Mouse (Mus musculus) lung, postnatal 0 days (tissue): Measurements from ENCODE around the gene Eps15l1. TPM values are rescaled to one million over a fixed set of nuclear protein-coding genes. Genes with fewer than 3 reads are reported as not detected.
A peak's percentile ranks its signal among the peaks of the same experiment; 100 is the strongest.

ENCODE experiments used
- ATAC-seq: fragments of 200-750 bp; cut with Nextera tagmentation; 2 replicates; pipeline ENCODE4 v1.8.0; 2017; ENCODE audit warnings: moderate library complexity
- DNase-seq: peaks from one replicate; pipeline ENCODE4 v3.0.0-alpha.2; 2016; ENCODE audit warnings: low spot score
- H3K27ac ChIP-seq: fragments of 300-500 bp; sonication (generic); 2 replicates; pipeline ENCODE4 v1.5.1; 2014; ENCODE audit warnings: antibody characterized with exemption, mild to moderate bottlenecking, low read length, mixed read lengths
- H3K27me3 ChIP-seq: fragments of 300-500 bp; sonication (generic); replicated peaks from 2 replicates; pipeline ENCODE4 v1.6.1; 2014; ENCODE audit warnings: low read length, mixed read lengths; ENCODE audit not compliant: insufficient read depth
- H3K36me3 ChIP-seq: fragments of 300-500 bp; sonication (generic); 2 replicates; pipeline ENCODE4 v1.6.1; 2014; ENCODE audit warnings: low read length, mixed read lengths; ENCODE audit not compliant: insufficient read depth
- H3K4me1 ChIP-seq: fragments of 300-500 bp; sonication (generic); 2 replicates; pipeline ENCODE4 v1.6.1; 2014; ENCODE audit warnings: antibody characterized with exemption, low read depth, low read length, mixed read lengths; ENCODE audit not compliant: insufficient read depth
- H3K4me2 ChIP-seq: fragments of 300-500 bp; sonication (generic); replicated peaks from 2 replicates; pipeline ENCODE4 v1.6.1; 2014; ENCODE audit warnings: low read depth, mild to moderate bottlenecking, low read length, moderate library complexity, mixed read lengths
- H3K4me3 ChIP-seq: fragments of 300-500 bp; sonication (generic); 2 replicates; pipeline ENCODE4 v1.5.1; 2014; ENCODE audit warnings: low read depth, low read length
- H3K9ac ChIP-seq: fragments of 300-500 bp; sonication (generic); replicated peaks from 2 replicates; pipeline ENCODE4 v1.6.1; 2014; ENCODE audit warnings: low read depth, mild to moderate bottlenecking
- H3K9me3 ChIP-seq: fragments of 300-500 bp; sonication (generic); 2 replicates; pipeline ENCODE4 v1.6.1; 2016; ENCODE audit warnings: low read length, mixed read lengths
- CTCF ChIP-seq: IDR thresholded peaks from 2 replicates; pipeline ENCODE4 v1.5.1; 2016; ENCODE audit warnings: antibody characterized with exemption, mild to moderate bottlenecking
- EP300 ChIP-seq: IDR thresholded peaks from 2 replicates; pipeline ENCODE4 v1.6.1; 2016; ENCODE audit warnings: antibody characterized with exemption, mild to moderate bottlenecking, control low read depth
- WGBS: fragments of 180-500 bp; shearing (Covaris S2); extraction: QIAGEN DNeasy Blood & Tissue Kit; methylation state at CpG from one replicate; pipeline ENCODE4 v1.1.7; 2014; 5-methylcytosine and 5-hydroxymethylcytosine counted together
- polyA plus RNA-seq: library from polyadenylated mRNA; unstranded; fragments of >200 nt; fragmentation: Nextera tagmentation; extraction: Ambion mirVana; gene quantifications from 2 replicates; pipeline ENCODE4 v1.2.1, GENCODE M21; 2015

Eps15l1 gene
- polyA plus RNA-seq, 1 experiment from 2014 or later: 25.6 TPM

DNA sequence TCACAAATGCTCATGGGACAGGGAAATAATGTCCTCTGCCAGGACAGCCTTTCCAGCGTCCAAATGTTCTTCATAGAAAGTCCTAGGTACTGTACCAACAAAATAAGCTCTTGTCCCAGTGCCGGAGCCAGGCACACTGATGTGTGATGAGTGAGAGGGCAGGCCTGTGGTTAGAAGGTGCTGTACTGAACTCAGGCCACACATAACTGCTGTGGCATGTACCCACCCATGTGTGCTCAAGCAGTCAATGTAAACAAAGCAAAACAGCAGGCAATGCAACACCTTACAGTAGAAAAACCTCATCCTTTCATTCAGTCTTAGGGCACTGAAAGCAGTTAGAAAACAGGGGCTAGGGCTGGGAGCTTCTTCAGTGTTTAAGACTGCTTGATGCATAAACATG lies 35.5 kb downstream of the Eps15l1 start:
- no peaks in the 10 kb centered on the region for H3K4me1 ChIP-seq
- WGBS: 88% methylated on average over 2 of the region's 2 CpGs
- ATAC-seq: no peak; the same call in 1 of the 2 replicates
- H3K4me3 ChIP-seq: no peak overlapping the region
- no peak overlapping the region for H3K9ac ChIP-seq
- TF ChIP-seq EP300 (no peak), CTCF (no peak)
- H3K36me3 ChIP-seq: peaks cover 59% of the 10 kb centered on the region; the same call in 1 of the 2 replicates
- no peak for DNase-seq
- H3K27me3 ChIP-seq: no peaks in the 10 kb centered on the region
- no peak overlapping the region for H3K4me2 ChIP-seq
- H3K9me3 ChIP-seq: no peaks in the 10 kb centered on the region
- no peak overlapping the region for H3K27ac ChIP-seq

DNA sequence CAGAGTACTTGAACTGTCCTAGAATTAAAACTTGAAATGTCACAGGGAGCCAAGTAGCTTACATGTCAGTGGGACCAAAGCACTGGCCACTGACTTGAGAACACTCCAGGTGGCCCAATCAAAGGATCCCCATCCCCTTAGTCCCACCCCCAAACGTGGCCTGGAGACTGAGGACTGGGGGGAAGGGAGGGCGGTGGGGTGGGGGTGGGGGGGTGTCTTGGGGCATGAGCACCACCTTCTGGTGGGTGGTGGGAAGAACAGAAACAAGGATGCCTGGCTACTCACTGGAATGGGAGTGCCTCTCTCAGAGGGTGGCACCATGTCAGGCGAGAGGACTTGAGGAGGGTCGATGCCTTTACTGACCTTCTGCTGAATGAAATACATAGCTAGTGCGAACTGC lies 38.9 kb downstream of the Eps15l1 start:
- H3K27ac ChIP-seq: no peak overlapping the region
- TF ChIP-seq EP300 (no peak), CTCF (peak; percentile 41)
- H3K4me1 ChIP-seq: no peaks in the 10 kb centered on the region
- H3K9ac ChIP-seq: no peak overlapping the region
- 58% methylated on average over 5 of the region's 5 CpGs for WGBS
- H3K36me3 ChIP-seq: peaks cover 60% of the 10 kb centered on the region
- ATAC-seq: peak; percentile 33
- H3K27me3 ChIP-seq: no peaks in the 10 kb centered on the region
- H3K4me2 ChIP-seq: no peak overlapping the region
- DNase-seq: peak; percentile 10
- H3K9me3 ChIP-seq: no peaks in the 10 kb centered on the region
- H3K4me3 ChIP-seq: no peak overlapping the region

DNA sequence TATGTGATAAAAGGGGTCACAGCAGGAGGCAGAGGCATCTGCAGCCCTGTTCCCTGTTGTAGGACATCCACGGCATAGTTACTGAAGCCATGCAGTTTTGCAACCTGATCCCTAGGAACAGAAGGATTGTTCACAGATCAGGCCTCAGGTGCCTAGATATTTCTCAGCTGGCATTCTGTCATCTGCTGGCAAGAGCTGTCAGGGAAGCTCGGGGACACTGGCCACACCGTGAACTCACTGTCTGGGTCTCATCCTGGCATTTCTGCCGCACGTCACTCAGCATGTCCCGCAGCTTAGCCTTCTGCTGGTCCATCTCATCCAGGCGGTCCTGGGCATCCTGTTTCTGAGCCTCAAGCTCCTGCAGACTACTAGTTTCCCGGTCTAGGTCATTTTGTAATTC lies 40.6 kb downstream of the Eps15l1 start:
- DNase-seq: no peak

DNA sequence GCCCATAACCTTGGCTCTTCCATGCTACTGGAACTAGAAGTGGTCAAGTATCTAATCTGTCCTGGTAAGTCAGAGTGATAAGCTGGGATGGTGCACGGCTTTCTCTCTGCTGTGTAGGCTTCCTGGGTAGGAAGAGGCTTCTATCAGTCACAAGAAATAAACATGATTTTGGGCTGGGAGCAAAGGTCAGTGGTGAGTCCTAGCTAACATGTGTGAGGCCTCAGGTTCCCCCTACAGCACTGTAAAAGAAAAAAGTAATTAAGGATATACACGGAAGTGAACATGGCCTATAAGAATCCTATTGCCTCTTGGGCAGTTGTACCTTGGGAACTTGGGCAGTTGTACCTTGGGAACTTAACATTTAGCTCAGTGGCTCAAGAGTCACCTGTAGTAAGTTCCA lies 44.4 kb downstream of the Eps15l1 start:
- no peaks in the 10 kb centered on the region for H3K9me3 ChIP-seq
- H3K4me1 ChIP-seq: no peaks in the 10 kb centered on the region
- H3K9ac ChIP-seq: no peak overlapping the region
- no peak for TF ChIP-seq EP300
- TF ChIP-seq CTCF: no peak
- ATAC-seq (no peak), DNase-seq (no peak)
- H3K4me2 ChIP-seq: no peak overlapping the region
- H3K27me3 ChIP-seq: no peaks in the 10 kb centered on the region
- H3K36me3 ChIP-seq: peaks cover 36% of the 10 kb centered on the region
- H3K27ac ChIP-seq: no peak overlapping the region
- WGBS: 82% methylated on average over 2 of the region's 2 CpGs
- no peak overlapping the region for H3K4me3 ChIP-seq

More for the DNA sequence above, 40.6 kb downstream of the Eps15l1 start:
- H3K27ac ChIP-seq: no peak overlapping the region
- no peak overlapping the region for H3K9ac ChIP-seq
- H3K36me3 ChIP-seq: peaks cover 51% of the 10 kb centered on the region
- no peak overlapping the region for H3K4me3 ChIP-seq
- H3K4me2 ChIP-seq: no peak overlapping the region
- H3K9me3 ChIP-seq: no peaks in the 10 kb centered on the region
- H3K27me3 ChIP-seq: no peaks in the 10 kb centered on the region
- no peaks in the 10 kb centered on the region for H3K4me1 ChIP-seq
- WGBS: 89% methylated on average over 8 of the region's 8 CpGs
- no peak for ATAC-seq
- TF ChIP-seq EP300 (no peak), CTCF (no peak)

DNA sequence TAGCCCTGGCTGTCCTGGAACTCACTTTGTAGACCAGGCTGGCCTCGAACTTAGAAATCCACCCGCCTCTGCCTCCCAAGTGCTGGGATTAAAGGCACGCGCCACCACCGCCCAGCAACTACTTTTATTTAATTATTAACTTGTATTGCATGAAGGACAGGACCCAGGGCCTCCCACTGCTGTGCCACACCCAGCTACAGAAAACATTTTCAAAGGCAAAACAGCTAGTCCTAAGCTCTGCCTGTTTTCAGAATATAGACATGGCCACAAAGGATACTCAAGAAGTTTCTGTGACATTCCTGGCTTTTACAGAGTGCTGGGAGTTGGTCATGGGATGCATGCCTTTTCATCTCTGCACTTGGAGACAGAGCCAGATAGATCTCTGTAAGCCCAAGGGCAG lies 45.0 kb downstream of the Eps15l1 start:
- 67% methylated on average over 5 of the region's 5 CpGs for WGBS
- no peak for TF ChIP-seq CTCF
- TF ChIP-seq EP300: no peak
- Histone ChIP-seq H3K9me3 (no peaks in the 10 kb centered on the region), H3K4me3 (no peak overlapping the region), H3K27ac (no peak overlapping the region), H3K9ac (no peak overlapping the region), H3K4me1 (no peaks in the 10 kb centered on the region), H3K4me2 (no peak overlapping the region), H3K36me3 (peaks cover 34% of the 10 kb centered on the region), H3K27me3 (no peaks in the 10 kb centered on the region)
- DNase-seq (no peak), ATAC-seq (no peak)

DNA sequence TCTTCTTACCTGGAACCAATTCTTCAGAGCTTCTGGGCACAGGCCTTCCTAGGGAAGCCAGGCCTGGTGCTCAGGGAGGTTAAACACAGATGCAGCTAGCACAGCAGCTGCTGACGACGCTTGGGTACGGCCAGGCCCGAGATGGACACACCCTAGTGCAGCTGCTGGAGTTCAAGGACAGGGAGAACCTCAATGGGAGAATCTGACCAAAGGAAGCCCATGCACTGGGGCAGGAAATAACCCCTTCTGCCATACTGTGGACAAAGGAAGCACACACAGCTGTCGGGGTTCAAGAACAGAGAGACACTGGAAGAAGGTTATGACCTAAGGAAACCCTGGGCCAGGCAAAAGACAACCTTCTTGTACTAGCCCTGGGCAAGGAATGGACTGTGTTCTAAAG lies 46.1 kb downstream of the Eps15l1 start:
- H3K4me1 ChIP-seq: no peaks in the 10 kb centered on the region
- no peak for DNase-seq
- no peak overlapping the region for H3K27ac ChIP-seq
- peaks cover 29% of the 10 kb centered on the region for H3K36me3 ChIP-seq
- no peaks in the 10 kb centered on the region for H3K9me3 ChIP-seq
- no peak for TF ChIP-seq CTCF
- TF ChIP-seq EP300: no peak
- no peaks in the 10 kb centered on the region for H3K27me3 ChIP-seq
- ATAC-seq: no peak
- H3K9ac ChIP-seq: no peak overlapping the region
- no peak overlapping the region for H3K4me2 ChIP-seq
- WGBS: 58% methylated on average over 5 of the region's 5 CpGs
- no peak overlapping the region for H3K4me3 ChIP-seq

DNA sequence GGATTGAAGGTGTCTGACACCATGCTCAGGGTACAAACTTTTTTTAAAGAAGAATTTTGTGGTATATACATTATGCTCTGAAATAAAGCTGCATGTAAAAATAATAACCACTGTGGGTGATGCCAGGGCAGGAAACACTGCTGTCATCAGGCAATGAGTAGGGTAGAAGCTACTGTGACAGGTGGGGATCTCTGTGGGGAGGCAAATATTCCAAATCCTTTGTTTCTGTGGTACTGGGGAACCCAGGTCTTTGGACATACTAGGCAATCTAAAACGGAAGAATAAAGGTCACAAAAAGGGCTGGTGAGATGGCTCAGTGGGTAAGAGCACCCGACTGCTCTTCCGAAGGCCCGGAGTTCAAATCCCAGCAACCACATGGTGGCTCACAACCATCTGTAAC lies 48.9 kb downstream of the Eps15l1 start:
- H3K36me3 ChIP-seq: peaks cover 35% of the 10 kb centered on the region
- no peaks in the 10 kb centered on the region for H3K27me3 ChIP-seq
- no peak overlapping the region for H3K27ac ChIP-seq
- no peaks in the 10 kb centered on the region for H3K9me3 ChIP-seq
- DNase-seq (no peak), ATAC-seq (no peak)
- 92% methylated on average over 4 of the region's 4 CpGs for WGBS
- TF ChIP-seq EP300 (no peak), CTCF (no peak)
- H3K9ac ChIP-seq: no peak overlapping the region
- no peaks in the 10 kb centered on the region for H3K4me1 ChIP-seq
- H3K4me2 ChIP-seq: no peak overlapping the region
- H3K4me3 ChIP-seq: no peak overlapping the region
